Mouse (Mus musculus) erythroblast, adult 5-6 weeks (primary cell): ENCODE measurements around the gene Faap24. TPM values are rescaled to one million over a fixed set of nuclear protein-coding genes. Genes with fewer than 3 reads are reported as not detected.

ENCODE experiments used
- ATAC-seq: replicated peaks from 2 replicates; pipeline ENCODE4 v1.8.0; 2016; ENCODE audit warnings: moderate number of reproducible peaks, mild to moderate bottlenecking, moderate TSS enrichment, inconsistent platforms; ENCODE audit not compliant: poor library complexity, low FRiP score, severe bottlenecking
- total RNA-seq, 2 experiments: library from RNA; stranded (forward) in 1 of 2; stranded (reverse) in 1 of 2; fragments of 150-400 nt in 1 of 2; fragments of 200-764, 138-1000 nt in 1 of 2; gene quantifications; 2 replicates each; pipeline versions ENCODE4 v1.2.3 to v1.2.4; 2015 to 2017; ENCODE audit warnings: low replicate concordance in 2 of 2

Gene Faap24
- total RNA-seq, 2 experiments from 2014 or later = 3.8 to 7.8 TPM

- ATAC-seq = no peak
Measured at GRCm38 (mm10) chr7:35372483-35373017, 24.1 kb downstream of the Faap24 start.

DNA sequence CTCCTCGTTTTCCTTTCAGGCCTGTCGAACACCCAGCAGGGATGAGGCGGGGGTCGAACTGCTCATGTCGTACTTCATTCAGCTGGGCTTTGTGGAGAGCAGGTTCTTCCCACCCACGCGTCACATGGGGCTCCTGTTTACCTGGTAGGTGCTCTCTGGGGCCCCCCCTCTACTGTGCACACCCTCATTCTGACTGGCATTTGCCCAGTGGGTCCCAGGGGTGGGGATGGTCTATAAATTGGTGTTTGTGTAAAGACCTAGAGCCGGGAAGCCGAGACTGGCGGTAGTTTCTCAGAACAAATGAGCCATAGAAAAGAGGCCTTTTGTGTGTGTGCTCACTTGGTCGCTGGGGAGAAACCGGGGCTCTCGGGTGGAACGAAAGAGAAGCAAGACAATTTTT, 25.5 kb downstream of the Faap24 start:
- ATAC-seq = no peak

DNA sequence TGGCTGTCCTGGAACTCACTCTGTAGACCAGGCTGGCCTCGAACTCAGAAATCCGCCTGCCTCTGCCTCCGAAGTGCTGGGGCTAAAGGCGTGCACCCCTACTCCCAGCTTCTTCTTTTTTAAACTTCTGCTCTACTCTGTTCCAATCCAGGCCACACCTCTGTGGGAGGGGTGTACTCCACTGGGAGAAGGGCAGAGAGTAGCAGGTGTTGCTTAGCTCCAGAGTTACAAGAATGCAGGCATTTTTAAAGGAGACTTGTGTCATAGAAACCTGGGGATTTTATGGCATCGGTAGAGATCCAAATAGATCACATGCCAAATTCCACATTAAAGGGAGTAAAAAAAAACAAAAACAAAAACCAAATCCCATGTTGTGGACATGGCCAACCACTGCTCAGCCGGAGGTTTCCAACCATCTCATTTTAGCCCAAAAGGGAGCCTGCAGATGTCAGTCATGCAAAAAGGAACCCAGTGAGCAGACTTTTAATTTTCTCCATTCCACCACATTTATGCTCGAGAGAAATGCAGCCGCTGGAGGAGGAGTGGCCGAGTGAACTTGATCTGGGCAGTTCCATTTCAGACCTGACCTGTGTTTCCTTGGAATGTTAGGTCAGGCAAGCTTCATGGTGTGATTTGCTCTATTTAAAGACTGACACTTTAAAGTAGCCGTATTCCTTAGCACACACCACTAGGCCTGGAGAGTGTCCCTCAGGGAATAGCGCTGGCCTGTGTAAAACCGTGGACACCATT, 31.3 kb downstream of the Faap24 start:
- ATAC-seq = no peak

DNA sequence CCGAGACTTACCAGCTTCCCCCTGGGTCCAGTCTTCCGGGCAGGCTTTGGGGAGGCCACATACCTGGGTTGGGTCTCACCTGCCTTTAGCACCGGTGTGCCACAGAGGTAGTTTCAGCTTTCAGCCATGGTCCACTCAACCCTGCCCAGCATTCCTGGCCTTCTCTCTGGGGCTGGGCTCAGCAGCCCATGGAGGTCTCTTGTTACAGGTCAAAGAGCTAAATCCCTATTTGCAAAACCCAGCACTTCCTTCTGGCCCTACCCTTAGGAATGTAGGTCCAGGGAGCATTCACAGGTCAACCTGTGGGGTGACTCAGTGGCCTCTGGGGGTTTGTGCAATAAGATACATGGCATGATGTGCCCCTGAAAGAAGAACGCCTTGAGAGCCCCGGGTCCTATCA, 33.8 kb downstream of the Faap24 start:
- no peak for ATAC-seq

DNA sequence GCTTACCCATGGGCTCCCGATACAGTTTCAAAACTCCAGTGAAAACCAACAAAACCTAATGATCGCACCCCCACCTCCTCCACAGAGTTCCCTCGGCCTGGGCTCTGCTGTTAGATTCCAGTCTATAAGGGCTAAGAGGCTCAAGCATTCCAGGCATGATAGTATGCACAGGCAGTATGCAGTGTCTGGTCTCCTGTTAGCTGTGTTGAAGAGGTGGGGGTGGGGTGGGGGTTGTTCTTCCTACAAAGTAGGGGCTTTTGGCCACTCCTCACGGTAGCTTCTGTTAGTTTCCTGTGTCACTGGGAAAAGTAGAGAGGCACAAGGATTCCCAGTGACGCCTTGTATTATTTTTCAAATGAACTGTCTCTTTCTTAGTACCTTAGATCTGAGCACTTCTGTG, 34.4 kb downstream of the Faap24 start:
- ATAC-seq = no peak

GRCm38 (mm10) chr7:35357621-35358020, 39.0 kb downstream of the Faap24 start:
- ATAC-seq = no peak

- 0 out of 2 replicates have a peak, but pooled peaks have one; percentile 39 for ATAC-seq
Measured at GRCm38 (mm10) chr7:35355303-35355872, 41.2 kb downstream of the Faap24 start.

DNA sequence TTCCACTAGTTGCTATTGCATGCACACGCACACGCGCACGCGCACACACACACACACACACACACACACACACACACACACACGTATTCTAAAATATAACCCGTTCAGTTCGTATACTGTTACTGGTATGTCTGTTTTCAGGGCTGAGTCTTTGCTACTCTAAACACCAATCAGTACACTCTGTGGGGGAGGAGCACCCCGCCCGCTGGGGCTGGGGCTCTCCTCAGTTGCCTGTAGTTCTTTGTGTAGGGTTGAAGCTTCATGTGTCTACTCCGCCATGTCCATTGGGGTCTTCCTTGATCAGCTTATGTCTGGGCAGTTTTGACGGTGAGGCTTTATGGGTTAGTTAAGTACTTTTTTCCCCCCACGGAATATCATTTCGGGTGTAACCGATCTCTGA, 43.3 kb downstream of the Faap24 start:
- no peak for ATAC-seq

GRCm38 (mm10) chr7:35351155-35351554, 45.5 kb downstream of the Faap24 start:
- no peak for ATAC-seq

GRCm38 (mm10) chr7:35349886-35350684, 46.6 kb downstream of the Faap24 start:
- ATAC-seq = no peak

DNA sequence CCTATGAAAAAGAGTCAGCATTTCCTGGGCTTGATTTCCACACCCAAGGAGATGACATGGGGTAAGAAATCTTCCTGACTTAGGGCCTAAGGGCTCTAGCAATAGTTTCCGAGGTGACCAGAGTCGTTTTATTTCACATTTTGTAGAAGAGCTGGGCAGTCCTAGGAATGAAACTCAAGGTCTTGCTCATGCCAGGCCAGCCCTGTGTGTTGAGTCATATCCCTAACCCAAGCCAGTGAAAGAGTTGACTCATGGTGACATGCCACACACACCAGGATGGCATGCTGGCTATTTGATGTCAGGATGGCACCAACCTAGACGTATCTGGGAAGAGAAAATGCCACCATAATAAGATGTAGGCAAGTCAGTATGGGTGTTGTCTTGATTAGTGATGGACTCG, 47.6 kb downstream of the Faap24 start:
- ATAC-seq = no peak

DNA sequence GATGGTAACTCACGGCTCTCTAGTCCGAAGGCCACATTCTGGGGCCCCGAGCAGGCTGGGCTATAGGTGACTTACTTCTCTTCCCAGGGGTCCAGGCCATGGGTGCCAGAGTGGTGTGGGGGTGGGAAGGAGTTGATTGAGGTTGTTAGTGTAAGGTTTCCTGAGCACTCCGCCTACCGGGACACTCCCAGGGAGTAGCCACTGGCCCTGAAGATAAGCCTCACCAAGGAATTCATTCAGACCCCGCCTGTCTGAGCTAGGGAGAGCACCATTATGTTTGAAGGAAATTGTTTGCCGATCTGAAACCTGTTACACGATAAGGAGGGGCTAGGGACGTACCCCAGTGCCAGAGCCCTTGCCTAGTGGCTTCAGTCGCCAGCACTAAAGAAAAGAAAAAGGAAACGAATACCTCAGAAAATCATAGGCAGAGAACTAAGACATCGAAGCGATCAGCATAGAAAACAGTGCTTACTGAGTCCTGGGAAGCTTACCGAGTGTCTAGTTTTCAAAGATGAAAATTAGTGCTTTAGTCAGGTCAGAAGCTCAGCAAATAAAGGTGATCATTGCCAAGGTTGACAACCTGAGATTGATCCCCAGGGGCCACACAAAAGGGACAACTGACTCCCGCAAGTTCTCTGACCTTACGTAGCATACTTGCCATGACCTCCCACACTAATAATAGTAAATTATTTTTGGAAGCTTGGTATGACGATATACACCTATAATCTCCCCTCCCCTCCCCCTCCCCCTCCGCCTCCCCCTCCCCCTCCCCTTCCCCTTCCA, 48.5 kb downstream of the Faap24 start:
- no peak for ATAC-seq

- no peak for ATAC-seq
Measured at GRCm38 (mm10) chr7:35344785-35345330, 51.8 kb downstream of the Faap24 start.

DNA sequence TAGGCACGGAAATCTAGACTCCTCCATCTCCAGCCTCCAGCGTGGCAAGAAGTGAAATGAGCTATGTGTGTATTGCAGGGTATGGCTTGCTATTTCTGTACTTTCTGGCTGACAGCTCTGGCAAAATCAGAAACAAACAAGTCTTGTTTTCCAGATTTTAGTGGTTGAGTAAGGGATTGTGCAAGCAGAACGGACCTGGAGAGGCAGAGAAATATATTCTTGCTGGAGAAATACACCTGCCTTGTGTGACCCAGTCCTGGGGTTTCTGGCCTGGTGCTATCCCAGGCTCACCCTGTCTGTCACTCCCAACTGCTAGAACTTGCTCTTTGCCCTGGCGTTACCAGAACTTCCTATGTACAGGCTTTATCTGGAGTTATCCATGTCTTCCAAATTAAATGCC, 54.1 kb downstream of the Faap24 start:
- no peak for ATAC-seq

Other genes starting within 250 kb of the Faap24 start
- gene Slc7a10, start 210.5 kb downstream of the Faap24 start, total RNA-seq (2015; ENCODE audit: low replicate concordance) = not detected in 2 replicates
- not detected in 2 replicates for gene Slc7a10, start 210.5 kb downstream of the Faap24 start, total RNA-seq (2017; ENCODE audit: low replicate concordance)
- not detected in 2 replicates for gene Lrp3, start 181.3 kb downstream of the Faap24 start, total RNA-seq (2015; ENCODE audit: low replicate concordance)
- not detected in 2 replicates for gene Lrp3, start 181.3 kb downstream of the Faap24 start, total RNA-seq (2017; ENCODE audit: low replicate concordance)
- 0.77 and 3.3 TPM in 2 replicates for gene Gpatch1, start 78.4 kb downstream of the Faap24 start, total RNA-seq (2015; ENCODE audit: low replicate concordance)
- 2.0 and 3.1 TPM in 2 replicates for gene Gpatch1, start 78.4 kb downstream of the Faap24 start, total RNA-seq (2017; ENCODE audit: low replicate concordance)
- gene Rhpn2, start 62.7 kb downstream of the Faap24 start, total RNA-seq (2015; ENCODE audit: low replicate concordance) = not detected in 2 replicates
- gene Rhpn2, start 62.7 kb downstream of the Faap24 start, total RNA-seq (2017; ENCODE audit: low replicate concordance) = not detected in 2 replicates
- 11.1 and 18.1 TPM in 2 replicates for gene Cep89, start 199 bp upstream of the Faap24 start, total RNA-seq (2015; ENCODE audit: low replicate concordance)
- gene Cep89, start 199 bp upstream of the Faap24 start, total RNA-seq (2017; ENCODE audit: low replicate concordance) = 11.7 and 13.0 TPM in 2 replicates
- not detected in 2 replicates for gene Slc7a9, start 52.0 kb upstream of the Faap24 start, total RNA-seq (2015; ENCODE audit: low replicate concordance)
- not detected in 2 replicates for gene Slc7a9, start 52.0 kb upstream of the Faap24 start, total RNA-seq (2017; ENCODE audit: low replicate concordance)
- gene Tdrd12, start 140.9 kb upstream of the Faap24 start, total RNA-seq (2015; ENCODE audit: low replicate concordance) = not detected in 2 replicates
- gene Tdrd12, start 140.9 kb upstream of the Faap24 start, total RNA-seq (2017; ENCODE audit: low replicate concordance) = 0.94 TPM in 1 of 2 replicates, not detected in the other
- gene Nudt19, start 159.5 kb upstream of the Faap24 start, total RNA-seq (2015; ENCODE audit: low replicate concordance) = 55.3 and 55.8 TPM in 2 replicates
- gene Nudt19, start 159.5 kb upstream of the Faap24 start, total RNA-seq (2017; ENCODE audit: low replicate concordance) = 10.0 and 24.4 TPM in 2 replicates
- gene Rgs9bp, start 188.7 kb upstream of the Faap24 start, total RNA-seq (2015; ENCODE audit: low replicate concordance) = 0.42 and 1.7 TPM in 2 replicates
- 0.14 and 0.68 TPM in 2 replicates for gene Rgs9bp, start 188.7 kb upstream of the Faap24 start, total RNA-seq (2017; ENCODE audit: low replicate concordance)
- gene Ankrd27, start 189.4 kb upstream of the Faap24 start, total RNA-seq (2015; ENCODE audit: low replicate concordance) = 11.5 and 35.4 TPM in 2 replicates
- gene Ankrd27, start 189.4 kb upstream of the Faap24 start, total RNA-seq (2017; ENCODE audit: low replicate concordance) = 12.3 and 20.6 TPM in 2 replicates